Mouse (Mus musculus) A20 (cell line): ENCODE measurements around the gene Bbof1.
A peak's percentile ranks its signal among the peaks of the same experiment; 100 is the strongest.

Experiments used
- DNase-seq: peaks from one replicate; pipeline ENCODE4 v3.0.0-alpha.2; 2011; ENCODE audit warnings: low read depth, low spot score

Bbof1 gene

DNA sequence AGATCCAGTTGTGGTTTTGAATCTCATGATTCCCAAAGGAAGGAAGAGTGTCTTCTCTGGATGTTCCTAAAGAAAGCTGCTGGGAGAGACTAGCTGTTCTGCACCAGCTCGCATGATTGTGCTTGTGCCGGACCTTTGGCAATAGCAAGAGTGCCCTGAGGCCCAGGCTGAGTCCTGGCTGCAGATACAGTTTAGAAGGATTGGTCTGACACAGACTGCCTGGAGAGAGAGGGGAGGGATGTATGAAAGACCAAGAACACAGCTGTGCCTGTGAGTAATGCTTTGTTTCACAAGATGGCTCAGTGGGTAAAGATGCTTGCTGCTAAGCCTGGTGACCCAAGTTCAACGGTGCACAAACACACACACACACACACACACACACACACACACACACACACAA lies 54.0 kb downstream of the Bbof1 start:
- no peak for DNase-seq

GRCm38 (mm10) chr12:84468701-84469100 lies 59.8 kb downstream of the Bbof1 start:
- DNase-seq: peak; percentile 61

GRCm38 (mm10) chr12:84478937-84479336 lies 70.1 kb downstream of the Bbof1 start:
- DNase-seq: no peak

DNA sequence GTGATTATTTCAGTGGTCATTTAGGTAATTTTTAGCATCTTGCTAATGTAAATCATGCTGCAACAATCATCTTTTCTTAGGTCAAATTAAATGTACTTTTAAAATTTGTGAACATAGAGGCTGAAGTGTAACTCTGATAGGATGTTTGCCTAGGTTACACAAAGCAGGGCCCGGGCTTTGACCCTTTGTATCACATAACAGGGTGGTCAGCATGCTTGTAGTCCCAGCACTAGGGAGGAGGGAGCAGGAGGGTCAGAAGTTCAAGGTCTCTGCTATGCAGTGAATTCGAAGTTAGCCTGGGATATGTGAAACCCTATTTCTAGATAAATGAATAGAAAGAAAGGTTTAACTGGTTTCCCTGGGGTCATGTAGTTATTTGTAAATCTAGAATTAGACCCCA lies 72.4 kb downstream of the Bbof1 start:
- no peak for DNase-seq

GRCm38 (mm10) chr12:84482778-84483585 lies 74.1 kb downstream of the Bbof1 start:
- DNase-seq: no peak

DNA sequence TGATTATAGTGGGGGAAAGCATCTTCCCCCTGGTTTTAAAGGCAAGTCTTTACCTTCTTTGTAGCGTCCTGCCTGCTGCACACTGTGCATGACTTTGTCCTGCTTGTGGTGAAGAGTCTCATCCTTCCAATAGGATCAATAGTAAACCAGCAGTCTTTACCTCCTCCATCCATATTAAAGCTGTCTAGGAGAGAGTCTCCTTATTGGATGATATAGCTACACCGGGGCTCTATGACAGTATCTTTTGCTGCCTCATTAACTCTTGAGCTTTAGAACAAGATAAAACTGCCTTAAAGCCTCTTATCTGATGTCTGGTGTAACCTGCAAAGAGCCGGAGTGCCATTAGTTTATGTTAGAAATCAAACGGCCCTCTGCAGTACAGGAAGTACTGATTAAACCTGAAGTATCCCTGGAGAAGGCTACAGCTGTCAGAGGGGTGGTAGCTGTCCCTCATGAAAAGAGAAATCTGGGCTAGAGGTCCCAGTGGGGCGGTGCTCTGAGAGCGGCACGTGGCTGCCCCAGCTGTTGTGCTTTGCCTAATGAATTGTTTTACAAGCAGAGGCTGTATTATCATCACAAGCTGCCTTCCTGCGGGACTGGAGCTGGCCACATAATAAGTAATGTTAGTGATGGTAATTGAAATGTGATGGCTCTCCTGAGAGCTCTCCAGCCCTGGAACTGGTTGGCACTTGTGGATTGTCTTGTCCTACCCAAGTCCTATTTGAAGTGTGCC lies 78.6 kb downstream of the Bbof1 start:
- no peak for DNase-seq
